Mouse (Mus musculus) gastrocnemius, adult 2 months (tissue): Measurements from ENCODE around the gene Phlda3. TPM values are rescaled to one million over a fixed set of nuclear protein-coding genes. Genes with fewer than 3 reads are reported as not detected.

Experiments used
- DNase-seq: peaks from one replicate; pipeline ENCODE4 v3.0.0; 2022
- H3K27ac ChIP-seq: fragments of 200-600 bp; 2 replicates; pipeline ENCODE4 v1.8.1; 2022; ENCODE audit warnings: mild to moderate bottlenecking
- H3K4me3 ChIP-seq: fragments of 200-600 bp; 2 replicates; pipeline ENCODE4 v1.8.1; 2022; ENCODE audit warnings: mild to moderate bottlenecking, moderate library complexity
- CTCF ChIP-seq: fragments of 200-600 bp; IDR thresholded peaks from 2 replicates; pipeline ENCODE4 v1.8.1; 2022; ENCODE audit warnings: antibody characterized with exemption, mild to moderate bottlenecking, moderate library complexity
- intact Hi-C: fragments of 180-260 bp; cut with DNase I; formaldehyde crosslinking; loops from one replicate; pipeline ENCODE4 v1.15.1; 2025
- total RNA-seq, 2 experiments: library from RNA; stranded (reverse); gene quantifications; 2 replicates each; pipeline ENCODE4 v1.2.3; 2021

Phlda3 gene
- total RNA-seq, 2 experiments from 2014 or later = 78.0 to 140 TPM

- peak; percentile 22 for DNase-seq
- Histone ChIP-seq H3K4me3 (no peak overlapping the region), H3K27ac (no peak overlapping the region)
- no peak for TF ChIP-seq CTCF
- intact Hi-C loops = loop anchor here (2.0 kb wide), 1 partner anchor 19 kb away; no protein-coding TSS in a partner anchor
Observed at GRCm38 (mm10) chr1:135810180-135810579, 44.3 kb downstream of the Phlda3 start.

- no peak overlapping the region for H3K27ac ChIP-seq
- H3K4me3 ChIP-seq = no peak overlapping the region
- DNase-seq = peak; percentile 85
- intact Hi-C loops = loop anchor here (2.0 kb wide), 1 partner anchor 18 kb away; no protein-coding TSS in a partner anchor
- no peak for TF ChIP-seq CTCF
Observed at GRCm38 (mm10) chr1:135811016-135811646, 45.2 kb downstream of the Phlda3 start.

- no peak for DNase-seq
- Histone ChIP-seq H3K4me3 (no peak overlapping the region), H3K27ac (no peak overlapping the region)
- intact Hi-C loops = no loop called here
- no peak for TF ChIP-seq CTCF
Observed at GRCm38 (mm10) chr1:135812205-135812604, 46.3 kb downstream of the Phlda3 start.

GRCm38 (mm10) chr1:135812618-135813017 lies 46.7 kb downstream of the Phlda3 start:
- no peak for TF ChIP-seq CTCF
- intact Hi-C loops = no loop called here
- Histone ChIP-seq H3K27ac (no peak overlapping the region), H3K4me3 (no peak overlapping the region)
- no peak for DNase-seq

- DNase-seq = no peak
- intact Hi-C loops = no loop called here
- no peak for TF ChIP-seq CTCF
- Histone ChIP-seq H3K4me3 (no peak overlapping the region), H3K27ac (no peak overlapping the region)
Observed at GRCm38 (mm10) chr1:135813071-135813470, 47.2 kb downstream of the Phlda3 start.

DNA sequence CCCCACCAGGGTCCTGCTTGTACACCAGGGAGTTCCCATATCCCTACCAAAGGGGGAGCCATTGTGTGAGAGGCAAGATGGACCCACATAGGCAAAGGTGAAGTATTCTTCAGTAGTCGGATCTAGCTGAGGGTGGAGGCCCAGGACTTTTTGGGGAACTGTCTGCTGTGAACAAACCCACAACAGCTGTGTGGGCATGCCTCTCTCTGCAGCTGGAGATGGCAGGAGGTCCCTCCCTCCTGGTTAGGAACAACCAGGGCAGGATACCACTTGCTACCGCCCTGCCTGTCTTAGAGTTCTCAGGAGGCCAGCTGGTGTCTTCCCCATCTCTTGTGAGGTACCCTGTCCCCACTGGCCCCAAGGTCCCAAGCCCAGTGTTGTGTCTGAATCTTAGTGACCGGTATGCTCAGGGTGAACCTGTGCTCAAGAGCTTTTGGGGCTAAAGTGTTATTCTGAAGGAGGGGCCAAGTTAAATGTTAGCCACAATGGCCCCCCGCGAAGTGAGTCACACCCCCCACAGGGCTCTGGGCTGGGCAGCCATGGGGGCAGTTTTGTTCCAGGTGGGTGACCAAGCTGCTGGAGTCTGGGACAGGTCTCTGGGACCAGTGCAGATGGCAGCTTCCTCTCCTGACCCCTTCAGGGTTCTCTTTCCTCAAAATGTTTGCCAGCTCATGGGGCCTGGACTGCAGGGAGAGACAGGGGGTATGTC lies 47.9 kb downstream of the Phlda3 start:
- no peak for DNase-seq
- Histone ChIP-seq H3K27ac (no peak overlapping the region), H3K4me3 (no peak overlapping the region)
- intact Hi-C loops = no loop called here
- TF ChIP-seq CTCF = no peak

GRCm38 (mm10) chr1:135814531-135814930 lies 48.6 kb downstream of the Phlda3 start:
- no peak for TF ChIP-seq CTCF
- peak; percentile 7 for DNase-seq
- H3K27ac ChIP-seq = no peak overlapping the region
- H3K4me3 ChIP-seq = no peak overlapping the region
- intact Hi-C loops = no loop called here

DNA sequence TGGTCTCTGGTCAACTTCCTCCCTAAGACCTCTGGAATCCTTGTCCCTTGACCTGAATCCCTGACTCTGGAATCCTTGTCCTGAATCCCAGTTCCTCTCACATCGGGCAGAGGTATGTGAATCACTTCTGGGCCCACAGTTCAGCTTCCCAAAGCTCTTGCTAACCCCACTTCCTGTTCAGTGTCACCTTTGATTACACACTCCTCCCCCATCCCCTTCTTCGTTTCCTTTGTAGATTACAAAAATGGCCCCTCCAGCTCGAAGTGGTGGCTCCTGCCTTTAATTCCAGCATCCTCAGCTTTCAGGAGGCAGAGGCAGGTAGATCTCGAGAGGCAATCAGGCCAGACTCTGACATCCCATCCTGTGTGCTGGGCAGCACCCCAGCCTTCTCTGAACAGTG lies 51.7 kb downstream of the Phlda3 start:
- DNase-seq = peak; percentile 1
- no peak overlapping the region for H3K4me3 ChIP-seq
- TF ChIP-seq CTCF = no peak
- H3K27ac ChIP-seq = no peak overlapping the region
- intact Hi-C loops = no loop called here

DNA sequence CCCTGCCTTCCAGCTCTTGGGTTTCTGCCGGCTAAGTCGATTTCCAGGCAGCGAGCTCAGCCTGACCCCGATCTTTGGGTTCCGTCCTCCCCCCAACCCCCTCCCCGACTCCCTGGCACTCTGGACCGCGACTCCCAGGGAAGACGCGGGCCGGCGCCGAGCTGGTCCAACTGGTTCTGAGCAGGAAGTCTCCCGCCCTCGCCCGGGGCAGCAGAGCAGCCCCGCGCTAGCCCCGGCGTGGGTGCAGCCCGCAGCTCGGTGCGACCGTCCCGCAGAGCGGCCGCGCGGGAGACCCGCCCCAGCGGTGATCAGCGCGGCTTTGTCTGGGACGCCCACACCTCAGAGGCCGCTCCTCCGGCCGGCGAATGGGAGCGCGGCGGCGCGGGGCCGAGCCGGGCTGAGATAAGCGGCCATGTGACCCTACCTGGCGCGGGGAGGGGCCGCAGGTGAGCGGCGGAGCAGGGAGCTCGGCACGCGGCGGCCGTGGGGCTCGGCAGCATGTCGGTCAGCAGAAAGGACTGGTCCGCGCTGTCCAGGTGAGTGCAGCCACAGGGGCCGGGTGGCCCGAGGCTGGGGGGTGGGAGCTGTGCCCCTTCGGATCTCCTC lies 52.7 kb downstream of the Phlda3 start, which contains the start of gene Lad1:
Gene Lad1, plus strand, starts transcription at position 118 of the 606 bp plus-strand sequence.
- DNase-seq = no peak
- Histone ChIP-seq H3K4me3 (peak within 1 kb of the TSS; percentile 74), H3K27ac (no peak within 1 kb of the TSS)
- TF ChIP-seq CTCF = no peak
- intact Hi-C loops = no loop called here

Other genes with a start within 250 kb of the Phlda3 start
- 10 to 100 TPM in 1 of 2 experiments, 1 to 10 TPM in 1; 9.7 to 11.5 TPM for gene Nav1, start 158.8 kb upstream of the Phlda3 start, total RNA-seq
- 10 to 100 TPM; 18.9 to 25.0 TPM for gene Csrp1, start 46.1 kb upstream of the Phlda3 start, total RNA-seq
- gene Tnni1, start 13.3 kb downstream of the Phlda3 start, total RNA-seq = 100 to 1,000 TPM; 184 to 604 TPM
- not detected for gene Lad1, start 52.5 kb downstream of the Phlda3 start, total RNA-seq
- gene Tnnt2, start 70.2 kb downstream of the Phlda3 start, total RNA-seq = 1 to 10 TPM in 1 of 2 experiments, under 1 TPM in 1; 0.77 to 3.3 TPM
- not detected for gene Pkp1, start 153.1 kb downstream of the Phlda3 start, total RNA-seq
- gene Igfn1, start 240.2 kb downstream of the Phlda3 start, total RNA-seq = 10 to 100 TPM; 21.8 to 52.3 TPM
- 1 to 10 TPM; 5.2 to 9.9 TPM for gene Tmem9, start 242.0 kb downstream of the Phlda3 start, total RNA-seq